Comparison of ENCODE assay signal across 13 mouse cellular contexts in genomic region chr16:91848906-91849603, GRCm38 (mm10).
DNase-seq lines count a peak whose midpoint lies in the region; ATAC-seq and TF ChIP-seq lines count a peak whose summit lies in the region.
"Had no signal": no experiment of that assay in that cellular context is flagged by ENCODE, and none has a peak within 500 bp of the region (broad histone marks: within the 10 kb centered on the region; RNA-seq: fewer than 3 reads in every experiment).

No protein-coding gene starts in this region.

- H3K27ac ChIP-seq in cerebellum, adult 2 months (ENCODE audit: insufficient read depth, low read length) = peak overlapping the region; percentile 34
- H3K27ac ChIP-seq in kidney, adult 2 months (ENCODE audit: insufficient read depth, low read depth, low read length) = peak overlapping the region; percentile 34; the same call in 1 of the 2 replicates
- H3K27ac ChIP-seq in limb, embryonic 15.5 days = peak overlapping the region; percentile 83

- no peak overlapping the region for H3K4me3 ChIP-seq in cerebellum, adult 2 months (replicated peaks; ENCODE audit: insufficient read depth, low read depth, low read length)
- no peak overlapping the region for H3K4me3 ChIP-seq in kidney, adult 2 months (ENCODE audit: insufficient read depth, low read depth, low read length)
- H3K4me3 ChIP-seq in limb, embryonic 15.5 days = no peak overlapping the region
- H3K4me3 ChIP-seq: myocyte had no signal

- ATAC-seq in limb, embryonic 15.5 days (ENCODE audit: insufficient number of reproducible peaks, low FRiP score, low TSS enrichment, low read depth) = 0 out of 2 replicates have a peak, but pooled peaks have one; percentile 12
- ATAC-seq: intestine, postnatal 0 days had no signal

- H3K36me3 ChIP-seq in kidney, adult 2 months (ENCODE audit: control insufficient read depth, insufficient read depth, low read length) = no peaks in the 10 kb centered on the region; the same call in 1 of the 2 replicates
- peaks cover 34% of the 10 kb centered on the region for H3K36me3 ChIP-seq in limb, embryonic 15.5 days

- 86% methylated on average over 7 of the region's 7 CpGs for WGBS in cerebellum, adult 2 months
- WGBS in kidney, adult 2 months = 71% methylated on average over 7 of the region's 7 CpGs
- WGBS in limb, embryonic 15.5 days = 63% methylated on average over 7 of the region's 7 CpGs

- no peak overlapping the region for H3K4me2 ChIP-seq in limb, embryonic 15.5 days

- DNase-seq in cerebellum, adult 2 months = no peak
- DNase-seq in cerebellum, adult 9-10 months = no peak
- DNase-seq in kidney, adult 2 months = peak; percentile 37
- DNase-seq in kidney, adult 18-20 months = no peak
- DNase-seq in NIH3T3 (ENCODE audit: low read depth) = peak; percentile 8
- no peak for DNase-seq in thymus, postnatal 14 days
- DNase-seq in frontal cortex, postnatal 14 days (ENCODE audit: low spot score in 2 of 2) = no peak
- DNase-seq: cerebellum, adult 9-11 months; right cerebral cortex, postnatal 25 days; thymus, postnatal 4 days had no signal

- H3K4me1 ChIP-seq in cerebellum, adult 2 months (ENCODE audit: control insufficient read depth, insufficient read depth, low read length) = peaks cover 25% of the 10 kb centered on the region
- peaks cover 9% of the 10 kb centered on the region; the same call in 1 of the 2 replicates for H3K4me1 ChIP-seq in kidney, adult 2 months (ENCODE audit: control insufficient read depth, insufficient read depth, low read length)
- peaks cover 49% of the 10 kb centered on the region for H3K4me1 ChIP-seq in limb, embryonic 15.5 days

- TF ChIP-seq CTCF in cerebellum, adult 2 months (IDR thresholded peaks at IDR 0.05; ENCODE audit: borderline replicate concordance, insufficient read depth, low read depth, low read length) = no peak
- TF ChIP-seq CTCF in kidney, adult 2 months (conservative IDR thresholded peaks at IDR 0.05; ENCODE audit: insufficient read depth, insufficient read length, low read depth, low read length) = no peak

- no peak for TF ChIP-seq POLR2A in cerebellum, adult 2 months (IDR thresholded peaks at IDR 0.05; ENCODE audit: borderline replicate concordance, insufficient read depth, low read length)
- no peak for TF ChIP-seq POLR2A in kidney, adult 2 months (IDR thresholded peaks at IDR 0.05; ENCODE audit: low read depth, low read length)

- no peaks in the 10 kb centered on the region for H3K27me3 ChIP-seq in cerebellum, adult 2 months (ENCODE audit: control insufficient read depth, insufficient read depth, low read length)
- no peaks in the 10 kb centered on the region for H3K27me3 ChIP-seq in kidney, adult 2 months (replicated peaks; ENCODE audit: control insufficient read depth, insufficient read depth, low read length)
- H3K27me3 ChIP-seq in limb, embryonic 15.5 days = no peaks in the 10 kb centered on the region

- H3K9me3 ChIP-seq in limb, embryonic 15.5 days = no peaks in the 10 kb centered on the region

- no peak overlapping the region for H3K9ac ChIP-seq in limb, embryonic 15.5 days

Comparison
In these comparisons a context has a peak if more than half of its experiments do, and no peak if none do; other contexts are left out.
1. DNase-seq: peak in kidney, adult 2 months (single experiment) and NIH3T3 (single experiment); none in cerebellum, adult 2 months (0 of 2), cerebellum, adult 9-10 months (single experiment), kidney, adult 18-20 months (single experiment), thymus, postnatal 14 days (single experiment) and frontal cortex, postnatal 14 days (0 of 2).
2. Peak in every context shown above with its lines, with median percentiles within 50 percentile points of each other: H3K27ac ChIP-seq.